8 mouse cellular contexts compared by ENCODE assay signal in genomic region chr6:125604463-125605191, GRCm38 (mm10). TPM values are rescaled to one million over a fixed set of nuclear protein-coding genes. Genes with fewer than 3 reads are reported as not detected.
DNase-seq lines count a peak whose midpoint lies in the region; ATAC-seq and TF ChIP-seq lines count a peak whose summit lies in the region.

No protein-coding gene starts in this region.

- DNase-seq in 3134 (ENCODE audit: extremely low read depth, insufficient read length, low spot score) (peak; percentile 30), R1 (ENCODE audit: low read depth, low spot score) (peak; percentile 87)
- DNase-seq in cerebellum, postnatal 10 days: peak; percentile 83 to 88
- DNase-seq in frontal cortex, postnatal 10 days (ENCODE audit: low spot score in 2 of 2): peak; percentile 22 to 73
- peak; percentile 68 to 75 for DNase-seq in left cerebral cortex, adult 2 months (ENCODE audit: extremely low spot score in 1 of 2, low spot score in 2 of 2)
- peak; percentile 88 for DNase-seq in mesoderm, embryonic 11.5 days (ENCODE audit: low read depth, low spot score)

- no peak overlapping the region for H3K27ac ChIP-seq in left cerebral cortex, adult 2 months
- no peak overlapping the region for H3K27ac ChIP-seq in small intestine, adult 2 months (ENCODE audit: insufficient read depth, low read depth, low read length)

- H3K36me3 ChIP-seq in small intestine, adult 2 months (ENCODE audit: control insufficient read depth, insufficient read depth, low read length): no peaks in the 10 kb centered on the region

- intact Hi-C loops in left cerebral cortex, adult 2 months (cut with DNase I): loop anchor here (2.0 to 5.0 kb wide), 2 partner anchors 242 to 327 kb away; no protein-coding TSS in a partner anchor

- no peak overlapping the region for H3K4me3 ChIP-seq in left cerebral cortex, adult 2 months
- no peak overlapping the region for H3K4me3 ChIP-seq in small intestine, adult 2 months (ENCODE audit: low read depth, low read length)

- no peaks in the 10 kb centered on the region for H3K27me3 ChIP-seq in small intestine, adult 2 months (ENCODE audit: control insufficient read depth, insufficient read depth, low read length)

- TF ChIP-seq POLR2A in small intestine, adult 2 months (IDR thresholded peaks at IDR 0.05; ENCODE audit: low read depth, low read length): no peak

- ATAC-seq in inflammation-experienced regulatory T-cells, adult 6 months: peak; percentile 34

- peak; percentile 97 for TF ChIP-seq CTCF in left cerebral cortex, adult 2 months (IDR thresholded peaks at IDR 0.05)
- peak; percentile 74; the same call in 1 of the 2 replicates for TF ChIP-seq CTCF in small intestine, adult 2 months (IDR thresholded peaks at IDR 0.05; ENCODE audit: extremely low read depth, insufficient read length, insufficient replicate concordance, low read depth, low read length)

- H3K4me1 ChIP-seq in small intestine, adult 2 months (ENCODE audit: control insufficient read depth, insufficient read depth, insufficient read length, low read length): peaks cover 3% of the 10 kb centered on the region

- 20% methylated on average over 9 of the region's 9 CpGs for WGBS in small intestine, adult 2 months

RNA-seq across cellular contexts. Expression of gene Vwf, which starts 58.1 kb away (rescaled TPM):
- under 1 TPM in 1 of 3 experiments, not detected in 2; 0.17 TPM for polyA plus RNA-seq in inflammation-experienced regulatory T-cells, adult 6 months (2017; shearing (Covaris generic))
- total RNA-seq in left cerebral cortex, adult 2 months (2021): 10 to 100 TPM; 13.7 to 14.6 TPM
- polyA plus RNA-seq in small intestine, adult 2 months (2012; rRNA removed): 24.8 and 64.0 TPM in 2 replicates

Comparison
In these comparisons a context has a peak if more than half of its experiments do, and no peak if none do; other contexts are left out.
1. DNase-seq: peak in every context shown above with its lines; median percentile 88 in mesoderm, embryonic 11.5 days; 87 in R1; 86 in cerebellum, postnatal 10 days; 72 in left cerebral cortex, adult 2 months; 48 in frontal cortex, postnatal 10 days; 30 in 3134.
2. RNA of gene Vwf, which starts 58.1 kb away (polyA plus RNA-seq): 24.8 to 64.0 TPM in small intestine, adult 2 months; 0.17 TPM in inflammation-experienced regulatory T-cells, adult 6 months; every median in the first group is over 10 times any median in the second.